Mouse (Mus musculus) heart, adult 9 months (tissue): ENCODE results near the gene Nlrx1.
"Not testable (repeated sequence)": the region's sequence is repeated elsewhere in the genome, so short reads cannot be mapped to it uniquely, and the experiment has no call there.

Experiments used
- DNase-seq, 2 experiments: peaks; one replicate each; pipeline ENCODE4 v3.0.0; 2022; ENCODE audit warnings: low spot score in 2 of 2

Nlrx1 gene

DNA sequence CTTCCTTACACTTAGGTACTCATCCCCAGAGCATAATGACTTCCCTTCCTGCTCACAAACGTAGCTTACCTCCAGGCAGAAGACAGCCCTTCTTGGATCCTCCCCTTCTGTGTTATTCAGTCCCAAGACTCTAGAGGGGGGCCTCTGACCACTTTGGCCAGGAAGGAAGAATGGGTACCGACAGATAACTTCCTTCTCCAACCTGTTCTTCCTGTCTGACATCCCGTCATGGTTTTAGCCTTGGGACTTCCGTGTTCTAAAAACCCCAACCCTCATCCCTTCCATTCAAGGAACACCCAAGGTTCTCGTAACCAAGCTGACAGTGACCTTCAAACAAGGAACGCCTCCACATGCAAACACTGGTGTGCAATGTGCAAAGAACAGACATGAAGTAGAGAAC lies at the start of gene Nlrx1:
TSS of gene Nlrx1 (minus strand) at position 168 of the 400 bp plus-strand sequence.
- peak in 1 of 2 experiments; percentile 11 for DNase-seq

DNA sequence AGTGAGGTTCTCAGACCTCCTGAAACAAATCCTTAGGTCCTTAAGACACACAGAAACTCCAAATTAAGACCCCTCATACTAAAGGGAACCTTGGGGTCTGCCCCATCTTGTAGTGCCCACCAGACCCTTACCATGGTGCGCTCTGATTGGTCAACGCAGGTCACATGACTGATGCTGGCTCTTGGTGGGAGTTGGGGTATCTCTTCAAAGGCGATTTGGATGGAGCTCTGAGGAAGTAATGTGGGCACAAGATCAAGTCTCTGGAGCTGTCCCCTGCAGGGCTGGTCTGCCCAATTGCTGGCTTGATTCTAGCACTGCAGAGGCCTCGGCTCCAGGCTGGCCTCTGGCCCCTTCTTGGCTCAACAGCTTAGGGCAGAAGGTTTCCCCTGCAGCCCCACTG lies 49.1 kb upstream of the Nlrx1 start:
- DNase-seq = no peak

DNA sequence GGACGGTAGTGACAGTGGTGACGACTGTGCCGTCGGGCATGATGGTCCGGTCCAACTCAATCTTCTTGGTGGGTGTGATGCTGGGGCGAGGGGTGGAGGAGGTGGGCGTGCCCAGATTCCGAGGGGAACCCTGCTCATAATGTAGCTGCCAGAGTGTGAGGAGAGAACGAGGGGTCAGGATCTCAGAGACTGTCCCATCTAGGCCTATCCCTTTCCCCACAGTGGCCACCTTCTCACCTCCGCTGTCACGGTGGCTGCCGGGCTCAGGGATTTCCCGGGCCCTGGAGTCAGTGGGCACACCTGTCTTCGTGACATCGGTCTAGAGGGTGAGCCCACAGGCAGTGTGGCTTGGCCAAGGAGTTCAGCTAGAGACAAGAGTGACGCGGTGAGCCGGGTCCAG lies 46.5 kb upstream of the Nlrx1 start:
- no peak for DNase-seq

- no peak for DNase-seq
Observed at GRCm38 (mm10) chr9:44314257-44314547, 45.8 kb upstream of the Nlrx1 start.

GRCm38 (mm10) chr9:44313476-44314256 lies 45.3 kb upstream of the Nlrx1 start:
- no peak for DNase-seq

DNA sequence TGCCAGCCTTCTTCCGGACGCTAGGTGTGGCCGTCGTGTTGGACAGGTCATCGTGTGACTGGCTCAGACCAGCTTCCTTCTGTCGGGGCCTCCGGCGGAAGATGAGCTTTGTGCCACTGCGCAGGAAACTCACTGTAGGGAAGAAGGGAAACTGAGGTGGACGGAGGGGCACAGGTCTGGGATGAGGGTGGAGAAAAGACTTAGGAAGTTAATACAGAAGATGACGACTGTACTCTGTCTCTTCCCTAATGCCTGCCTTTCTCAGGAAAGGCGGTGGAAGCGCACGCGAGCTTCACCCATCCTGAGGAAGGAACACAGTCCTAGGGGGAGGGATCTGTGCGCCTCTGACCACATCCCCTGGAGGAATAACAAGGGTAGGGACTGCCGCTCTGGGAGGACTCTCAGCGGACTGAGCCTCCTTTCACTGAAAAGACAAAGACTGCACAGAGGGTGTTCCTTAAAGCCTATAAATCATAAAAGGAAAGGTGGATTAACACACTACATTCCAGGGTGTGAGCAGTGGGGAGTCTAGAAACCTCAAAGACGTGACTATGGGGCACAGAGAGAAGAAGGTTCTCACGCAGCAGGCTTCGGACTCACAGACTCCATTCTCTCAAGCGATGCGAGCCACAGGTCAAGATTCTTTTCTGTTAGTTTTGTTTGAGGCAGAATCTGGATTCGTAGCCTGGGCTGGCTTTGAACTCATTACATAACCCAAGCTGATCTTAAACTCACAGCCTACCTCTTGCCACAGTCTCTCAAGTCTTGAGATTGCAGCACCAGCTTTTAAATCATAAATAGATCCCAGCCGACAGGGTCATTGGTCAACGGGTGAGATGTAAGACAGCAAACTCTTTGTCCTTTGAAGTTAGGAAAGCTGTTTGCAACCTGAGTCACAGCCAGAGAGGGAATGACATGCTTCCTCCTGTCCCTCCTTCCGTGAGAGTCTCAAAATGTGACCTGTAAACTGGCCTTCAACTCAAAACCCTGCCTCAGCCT lies 43.0 kb upstream of the Nlrx1 start:
- DNase-seq = peak; percentile 65 to 78

GRCm38 (mm10) chr9:44310750-44311135 lies 42.3 kb upstream of the Nlrx1 start:
- DNase-seq = no peak

- no peak for DNase-seq
Observed at GRCm38 (mm10) chr9:44309756-44310155, 41.4 kb upstream of the Nlrx1 start.

DNA sequence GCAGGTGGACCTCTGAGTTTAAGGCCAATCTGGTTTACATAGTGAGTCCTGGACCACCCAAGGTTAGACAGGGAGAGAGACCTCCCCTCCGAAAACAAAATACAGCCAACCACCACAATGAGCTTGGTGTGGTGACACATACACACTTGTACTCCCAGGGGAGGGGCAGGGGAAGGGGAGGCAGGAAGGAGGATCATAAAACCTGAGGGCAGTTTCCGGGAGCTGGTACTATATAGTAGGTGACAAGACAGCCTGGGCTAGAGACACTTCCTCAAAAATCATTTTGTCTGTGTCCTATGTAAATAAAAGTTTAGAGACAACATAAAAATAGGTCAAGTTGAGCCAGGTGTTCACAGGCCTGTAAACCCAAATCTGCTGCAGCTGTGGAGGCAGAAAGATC lies 38.8 kb upstream of the Nlrx1 start:
- DNase-seq = no peak

GRCm38 (mm10) chr9:44306532-44306931 lies 38.1 kb upstream of the Nlrx1 start:
- no peak for DNase-seq

DNA sequence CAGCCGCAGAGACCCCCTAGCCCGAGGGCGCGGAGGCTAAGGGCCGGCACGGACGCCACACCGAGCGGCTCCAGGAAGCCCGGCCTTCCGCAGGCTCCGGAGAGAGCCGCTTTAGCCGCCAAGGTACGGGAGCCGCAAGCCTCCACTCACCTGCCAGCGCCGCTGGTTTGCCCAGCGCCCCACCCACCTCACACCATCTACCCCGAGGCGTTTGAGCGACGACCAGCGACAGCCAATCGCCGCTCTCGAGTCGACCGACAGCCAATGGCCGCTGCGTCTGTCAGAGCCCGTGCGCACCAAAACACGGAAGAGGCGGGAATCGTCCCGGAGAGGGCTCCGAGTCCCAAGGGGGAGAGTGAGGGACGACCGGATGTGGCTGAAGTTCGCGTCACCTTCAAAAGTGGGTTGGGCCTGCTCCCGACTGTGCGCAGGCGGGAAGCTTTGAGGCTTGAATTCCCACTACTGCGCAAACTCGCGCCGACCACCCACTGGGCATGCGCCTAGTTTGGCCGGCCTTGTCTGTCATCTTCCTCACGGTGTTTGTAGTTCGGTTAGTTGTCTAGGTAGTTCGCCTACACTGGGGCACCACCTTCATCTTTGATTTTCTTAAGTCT lies 37.2 kb upstream of the Nlrx1 start, which contains the start of gene Hinfp:
TSS of gene Hinfp (minus strand) at position 206 of the 614 bp plus-strand sequence.
- peak; percentile 99 for DNase-seq

GRCm38 (mm10) chr9:44300001-44300400 lies 31.6 kb upstream of the Nlrx1 start:
- DNase-seq = not testable (repeated sequence)

DNA sequence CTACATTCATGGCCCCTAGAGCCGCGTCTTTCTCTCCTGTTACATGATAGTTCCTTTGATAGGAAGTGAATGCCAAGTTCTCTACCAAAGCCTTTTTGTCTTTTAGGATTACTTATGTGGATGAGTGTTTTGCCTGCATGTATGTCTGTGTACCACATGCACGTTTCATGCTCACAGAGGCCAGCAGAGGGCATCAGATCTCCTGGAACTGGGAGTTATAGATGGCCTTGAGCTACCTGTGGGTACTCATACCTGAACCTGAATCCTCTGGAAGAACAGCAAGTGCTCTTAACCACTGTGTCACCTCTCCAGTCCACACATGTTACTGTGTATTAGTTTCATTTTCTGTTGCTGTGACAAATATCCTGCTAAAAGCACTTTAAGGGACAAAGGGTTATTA lies 24.1 kb upstream of the Nlrx1 start:
- no peak for DNase-seq

DNA sequence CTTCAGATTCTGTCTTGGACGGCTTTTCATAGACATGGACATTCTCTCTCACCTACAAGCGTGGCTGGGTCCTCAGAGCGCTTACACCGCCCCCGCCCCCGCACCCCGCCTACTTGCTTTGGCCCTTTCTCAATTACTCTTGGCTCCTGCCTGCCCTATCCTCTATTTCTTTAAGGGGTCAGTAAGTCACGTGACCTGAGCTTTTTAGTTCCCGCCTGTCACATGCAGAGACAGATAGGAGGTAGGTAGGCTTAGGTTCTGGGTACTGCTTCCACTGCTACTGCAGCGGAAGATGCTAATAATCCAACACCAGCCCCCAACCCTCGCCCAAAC lies 20.5 kb upstream of the Nlrx1 start:
- DNase-seq = no peak

GRCm38 (mm10) chr9:44288076-44288958 lies 19.9 kb upstream of the Nlrx1 start, which contains the start of gene Abcg4:
TSS of gene Abcg4 (minus strand) at chr9:44288615.
- no peak for DNase-seq

- DNase-seq = no peak
Observed at GRCm38 (mm10) chr9:44287401-44288075, 19.1 kb upstream of the Nlrx1 start.

GRCm38 (mm10) chr9:44287003-44287400 lies 18.6 kb upstream of the Nlrx1 start:
- no peak for DNase-seq

GRCm38 (mm10) chr9:44286256-44286850 lies 18.0 kb upstream of the Nlrx1 start:
- no peak for DNase-seq

DNA sequence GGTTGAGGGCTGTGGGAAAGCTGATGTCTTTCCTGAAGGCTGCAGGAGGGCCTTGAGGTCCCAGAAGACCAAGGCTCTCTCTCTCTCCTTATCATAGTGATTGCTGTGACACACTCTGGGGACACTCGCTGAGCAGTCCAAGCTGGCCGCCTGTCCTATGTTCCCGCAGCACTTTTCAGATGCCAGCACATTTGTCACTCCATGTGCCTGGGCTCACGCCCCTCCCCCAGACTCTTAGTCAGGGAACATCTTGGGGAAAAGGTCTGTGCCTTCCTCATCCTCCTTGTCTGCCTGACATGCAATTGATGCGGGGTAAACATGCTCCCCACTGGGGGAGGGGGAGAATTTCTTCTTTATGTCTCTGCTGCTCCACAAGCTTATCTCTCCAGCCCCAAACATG lies 14.8 kb upstream of the Nlrx1 start:
- no peak for DNase-seq

DNA sequence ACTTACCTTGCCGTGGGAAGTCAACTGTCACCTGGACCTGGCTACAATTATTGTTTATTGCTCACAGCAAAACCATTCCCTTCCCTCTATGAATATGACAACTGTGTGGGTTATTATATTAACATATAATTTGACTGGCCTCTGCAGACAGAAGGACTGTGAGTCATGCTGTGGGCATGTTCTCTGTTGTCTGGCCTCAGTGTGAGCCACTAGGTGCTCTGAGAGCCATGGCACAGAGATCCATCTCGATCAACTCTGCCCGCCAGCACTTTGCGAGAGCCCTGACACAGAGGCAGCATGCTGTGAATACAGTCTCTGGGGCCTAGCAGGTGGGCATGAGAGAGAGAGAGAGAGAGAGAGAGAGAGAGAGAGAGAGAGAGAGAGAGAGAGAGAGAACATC lies 1.6 kb upstream of the Nlrx1 start:
- no peak for DNase-seq
